Comparison of ENCODE assay signal across 8 mouse cellular contexts in genomic region chrX:77432846-77433810, GRCm38 (mm10).
DNase-seq lines count a peak whose midpoint lies in the region; ATAC-seq and TF ChIP-seq lines count a peak whose summit lies in the region.

No protein-coding gene starts in this region.

- no peak for TF ChIP-seq POLR2A in ES-Bruce4 (IDR thresholded peaks at IDR 0.05; ENCODE audit: insufficient read depth, low read length)
- TF ChIP-seq POLR2A in lung, adult 2 months (IDR thresholded peaks at IDR 0.05; ENCODE audit: borderline replicate concordance, extremely low read depth, low read depth, low read length): no peak

- H3K4me2 ChIP-seq in forebrain, embryonic 14.5 days (ENCODE audit: low read length): peak overlapping the region; percentile 39; the same call in 1 of the 2 replicates

- peak overlapping the region; percentile 52 for H3K4me3 ChIP-seq in ES-Bruce4 (ENCODE audit: low read depth, low read length)
- peak overlapping the region; percentile 16 for H3K4me3 ChIP-seq in forebrain, embryonic 14.5 days (ENCODE audit: low read depth, low read length)
- peak overlapping the region; percentile 66 for H3K4me3 ChIP-seq in lung, adult 2 months (replicated peaks; ENCODE audit: extremely low read depth, low read depth, low read length)

- 0 out of 2 replicates have a peak, but pooled peaks have one; percentile 11 for TF ChIP-seq EP300 in ES-Bruce4 (IDR thresholded peaks at IDR 0.05; ENCODE audit: insufficient read depth, low read depth, low read length)

- ATAC-seq in cerebellum, adult (ENCODE audit: insufficient number of reproducible peaks, low FRiP score, low TSS enrichment): peak; percentile 98
- peak; percentile 94 for ATAC-seq in forebrain, embryonic 14.5 days
- peak; percentile 99 for ATAC-seq in neutrophil, adult 5-6 weeks (ENCODE audit: extremely low read depth, insufficient number of reproducible peaks, low FRiP score, poor library complexity, severe bottlenecking)

- H3K4me1 ChIP-seq in ES-Bruce4 (ENCODE audit: control insufficient read depth, insufficient read depth, low read length): peaks cover 2% of the 10 kb centered on the region
- peaks cover 3% of the 10 kb centered on the region; the same call in 1 of the 2 replicates for H3K4me1 ChIP-seq in forebrain, embryonic 14.5 days (ENCODE audit: control insufficient read depth, insufficient read depth, low read length)
- peaks cover 2% of the 10 kb centered on the region for H3K4me1 ChIP-seq in lung, adult 2 months (ENCODE audit: control insufficient read depth, insufficient read depth, low read length)

- DNase-seq in forebrain, embryonic 14.5 days (ENCODE audit: low spot score): peak; percentile 98
- peak; percentile 90 for DNase-seq in heart, postnatal 25 days (ENCODE audit: low spot score)
- peak; percentile 83 to 93 for DNase-seq in layer of hippocampus, adult 18-20 months (ENCODE audit: low spot score in 2 of 2)
- DNase-seq in lung, adult 2 months: peak; percentile 91
- peak; percentile 89 to 92 for DNase-seq in thymus, adult 18-20 months

- H3K27me3 ChIP-seq in ES-Bruce4 (ENCODE audit: control insufficient read depth, insufficient read depth, low read length, poor library complexity, severe bottlenecking): no peaks in the 10 kb centered on the region
- H3K27me3 ChIP-seq in forebrain, embryonic 14.5 days (replicated peaks; ENCODE audit: control insufficient read depth, insufficient read depth, low read length): no peaks in the 10 kb centered on the region

- no peak for TF ChIP-seq CTCF in ES-Bruce4 (IDR thresholded peaks at IDR 0.05; ENCODE audit: low read depth, low read length)
- no peak for TF ChIP-seq CTCF in lung, adult 2 months (IDR thresholded peaks at IDR 0.05; ENCODE audit: insufficient read depth, low read length)

- H3K27ac ChIP-seq in ES-Bruce4 (ENCODE audit: insufficient read depth, low read length): peak overlapping the region; percentile 65; the same call in 1 of the 2 replicates
- H3K27ac ChIP-seq in forebrain, embryonic 14.5 days (ENCODE audit: low read depth, low read length): peak overlapping the region; percentile 60

- H3K36me3 ChIP-seq in ES-Bruce4 (ENCODE audit: control insufficient read depth, insufficient read depth, low read length, poor library complexity, severe bottlenecking): no peaks in the 10 kb centered on the region
- H3K36me3 ChIP-seq in forebrain, embryonic 14.5 days (ENCODE audit: control insufficient read depth, insufficient read depth, low read length): no peaks in the 10 kb centered on the region

- H3K9me3 ChIP-seq in ES-Bruce4 (replicated peaks; ENCODE audit: control insufficient read depth, insufficient read depth, low read length, poor library complexity, severe bottlenecking): no peaks in the 10 kb centered on the region
- H3K9me3 ChIP-seq in forebrain, embryonic 14.5 days (replicated peaks; ENCODE audit: control insufficient read depth, low read length): no peaks in the 10 kb centered on the region

- WGBS in forebrain, embryonic 14.5 days: 26% methylated on average over 25 of the region's 29 CpGs
- 23% methylated on average over 28 of the region's 29 CpGs for WGBS in lung, adult 2 months

- H3K9ac ChIP-seq in ES-Bruce4 (ENCODE audit: low read depth, poor library complexity, severe bottlenecking): no peak overlapping the region
- no peak overlapping the region for H3K9ac ChIP-seq in forebrain, embryonic 14.5 days (ENCODE audit: low read length)

- intact Hi-C loops in heart, postnatal 25 days (cut with DNase I): loop anchor here (5.0 to 10.0 kb wide), 4 partner anchors 121 to 362 kb away; partner anchors contain the start of gene Prkx

Comparison
In these comparisons a context has a peak if more than half of its experiments do, and no peak if none do; other contexts are left out.
1. Peak in every context shown above with its lines: DNase-seq, ATAC-seq, H3K4me3 ChIP-seq and H3K27ac ChIP-seq.
2. H3K4me3 ChIP-seq: peak in every context shown above with its lines; median percentile 66 in lung, adult 2 months; 52 in ES-Bruce4; 16 in forebrain, embryonic 14.5 days.